Mouse (Mus musculus) kidney, adult 2 months (tissue): ENCODE results near the gene Nmnat3.

Experiments
- CTCF ChIP-seq: fragments of 200-500 bp; conservative IDR thresholded peaks from 2 replicates; pipeline ENCODE4 v1.5.1; 2011; ENCODE audit warnings: low read depth, mild to moderate bottlenecking, control low read depth, low read length, moderate library complexity, mixed read lengths; ENCODE audit not compliant: insufficient read depth, insufficient read length
- POLR2A ChIP-seq: fragments of 200-500 bp; IDR thresholded peaks from one replicate; pipeline ENCODE4 v1.6.1; 2011; ENCODE audit warnings: low read depth, low read length, control low read depth

DNA sequence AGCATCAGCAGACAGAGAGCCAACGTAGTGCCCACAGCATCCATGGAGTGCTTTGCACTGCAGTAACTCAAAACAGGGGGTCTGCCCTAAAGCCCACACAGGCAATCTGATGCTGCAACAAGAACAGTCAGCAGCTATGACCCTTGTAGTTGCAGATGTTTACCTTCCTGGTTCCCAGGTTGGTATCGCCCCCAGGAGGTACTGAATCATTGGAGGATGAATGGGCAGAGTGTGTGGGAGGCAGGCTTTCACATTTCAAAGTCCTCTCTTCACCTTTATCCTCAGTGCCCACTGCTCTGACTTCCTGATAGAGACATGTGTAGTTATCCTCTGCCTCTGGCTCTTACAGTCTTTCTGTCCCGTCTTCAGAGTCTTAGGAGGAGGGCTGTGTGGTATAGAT is 134.7 kb downstream of the Nmnat3 start:
- TF ChIP-seq POLR2A: no peak
- no peak for TF ChIP-seq CTCF
